Mouse (Mus musculus): Measurements from ENCODE around the gene Crebl2. TPM values are rescaled to one million over a fixed set of nuclear protein-coding genes. Genes with fewer than 3 reads are reported as not detected.

Gene Crebl2
- 10 to 100 TPM; 29.6 to 36.7 TPM for total RNA-seq (2021)
- long read RNA-seq, experiment 1, transcript Crebl2-201 (5 exons, 3,629 nt), result major isoform, 13 of 20 reads
- long read RNA-seq, experiment 1, partial matches to known transcripts, result 0 of 20 reads
- long read RNA-seq, experiment 1, other reads (novel, unspliced or antisense), result 5 of 20 reads
- long read RNA-seq, experiment 2, transcript Crebl2-201 (5 exons, 3,629 nt), result major isoform, 32 of 48 reads
- long read RNA-seq, experiment 2, partial matches to known transcripts, result 10 of 48 reads
- long read RNA-seq, experiment 2, other reads (novel, unspliced or antisense), result 5 of 48 reads

- DNase-seq (ENCODE audit: low spot score in 2 of 2), result peak; percentile 100
Measured at GRCm38 (mm10) chr6:134829786-134830700, at the start of gene Crebl2. Gene Crebl2 (plus strand): TSS chr6:134830154.

DNA sequence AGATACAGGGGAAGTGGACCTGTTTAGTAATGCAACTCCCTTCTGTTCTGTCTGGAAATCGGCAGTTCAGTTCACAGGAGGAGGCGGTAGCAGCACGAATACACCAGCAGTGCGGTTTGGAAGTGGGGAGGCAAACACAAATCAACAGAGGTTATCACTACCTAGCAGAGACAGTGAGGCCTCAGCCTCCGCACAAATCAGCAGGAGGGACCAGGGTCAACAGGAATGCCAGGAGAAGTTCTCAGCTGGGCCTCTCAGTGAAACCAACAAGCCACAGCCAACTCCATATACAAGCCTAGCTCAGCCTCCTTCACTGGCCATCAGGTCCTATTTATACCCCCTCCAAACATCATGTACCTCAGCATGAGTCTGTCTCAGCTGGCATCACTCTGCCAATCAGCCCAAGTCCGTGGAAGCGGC lies 48.5 kb upstream of the Crebl2 start:
- no peak for DNase-seq (ENCODE audit: low spot score in 2 of 2)

DNA sequence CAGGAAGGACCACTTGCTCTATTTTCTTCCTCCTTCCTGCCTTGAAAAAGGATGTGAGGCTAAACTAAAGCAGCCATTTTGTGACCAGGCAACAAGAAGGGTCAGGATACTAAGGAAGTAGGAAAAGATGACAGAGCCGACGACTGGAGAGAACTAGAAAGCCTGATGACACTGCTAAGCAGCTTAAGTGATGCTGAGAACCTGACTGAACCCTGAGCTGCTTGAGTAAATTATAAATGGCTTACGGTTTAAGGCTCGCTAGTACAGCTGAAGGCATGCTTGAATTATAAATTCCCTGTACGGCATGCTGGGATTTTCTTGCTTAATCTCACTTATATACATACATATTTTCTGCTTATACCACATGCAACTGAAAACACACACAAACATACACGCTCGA lies 47.1 kb upstream of the Crebl2 start:
- no peak for DNase-seq (ENCODE audit: low spot score in 2 of 2)

DNA sequence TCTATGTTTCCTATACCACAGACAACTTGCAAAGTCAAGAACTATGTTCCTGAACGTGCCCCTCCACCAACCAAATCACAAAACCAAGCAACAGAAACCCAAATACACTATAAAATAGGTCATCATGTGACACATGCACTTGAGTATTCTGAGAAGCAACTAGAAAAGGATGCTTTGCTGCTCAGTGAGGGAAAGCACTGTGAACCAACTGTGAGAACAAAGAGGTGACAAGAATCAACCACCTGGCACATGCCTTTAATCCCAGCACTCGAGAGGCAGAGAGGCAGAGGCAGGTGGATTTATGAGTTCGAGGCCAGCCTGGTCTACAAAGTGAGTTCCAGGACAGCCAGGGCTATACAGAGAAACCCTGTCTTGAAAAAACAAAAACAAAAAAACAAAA lies 43.5 kb upstream of the Crebl2 start:
- DNase-seq (ENCODE audit: low spot score in 2 of 2), result no peak

GRCm38 (mm10) chr6:134789100-134789499 lies 40.9 kb upstream of the Crebl2 start:
- DNase-seq (ENCODE audit: low spot score in 2 of 2), result no peak

DNA sequence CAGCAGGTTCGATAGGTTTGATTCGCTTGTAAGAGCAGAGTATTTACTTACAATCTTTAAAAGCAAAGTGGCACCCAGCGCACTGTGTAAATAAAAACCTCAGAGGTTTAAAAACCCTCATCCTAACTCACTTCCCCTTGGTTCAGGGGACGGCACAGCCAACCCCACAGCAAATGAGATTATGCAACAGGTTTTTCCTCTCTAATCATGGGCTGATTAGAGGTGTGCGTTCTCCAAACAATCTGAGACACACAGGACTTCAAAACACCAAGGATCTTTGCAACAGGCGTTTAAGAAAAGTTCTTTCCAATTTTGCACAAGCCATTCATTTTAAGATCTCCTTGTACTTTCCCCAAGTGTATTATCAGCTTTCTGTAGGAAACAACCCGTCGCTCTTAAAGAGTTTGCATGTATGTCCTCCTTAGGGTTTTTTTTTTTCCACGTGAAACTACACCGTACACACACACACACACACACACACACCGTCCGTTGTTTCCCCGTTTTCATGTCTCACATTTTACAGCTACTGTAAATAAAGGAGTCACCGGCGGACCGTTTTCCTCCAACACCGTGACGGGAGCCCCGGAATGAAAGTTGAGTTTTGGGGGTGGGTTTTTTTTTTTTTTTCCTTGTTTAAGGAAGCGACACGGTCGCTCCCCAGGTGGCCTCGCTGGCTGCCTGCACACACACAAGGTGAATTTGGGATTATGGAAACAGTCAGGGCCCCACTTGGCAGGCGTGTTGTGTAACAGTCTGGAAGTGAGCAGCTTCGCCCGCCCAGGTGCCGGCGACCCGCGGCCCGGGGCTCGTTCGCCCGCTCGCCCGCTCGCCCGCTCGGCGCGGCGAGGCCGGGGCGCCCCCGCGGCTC lies 38.5 kb upstream of the Crebl2 start:
- peak in 1 of 2 experiments; percentile 45 for DNase-seq (ENCODE audit: low spot score in 2 of 2)

DNA sequence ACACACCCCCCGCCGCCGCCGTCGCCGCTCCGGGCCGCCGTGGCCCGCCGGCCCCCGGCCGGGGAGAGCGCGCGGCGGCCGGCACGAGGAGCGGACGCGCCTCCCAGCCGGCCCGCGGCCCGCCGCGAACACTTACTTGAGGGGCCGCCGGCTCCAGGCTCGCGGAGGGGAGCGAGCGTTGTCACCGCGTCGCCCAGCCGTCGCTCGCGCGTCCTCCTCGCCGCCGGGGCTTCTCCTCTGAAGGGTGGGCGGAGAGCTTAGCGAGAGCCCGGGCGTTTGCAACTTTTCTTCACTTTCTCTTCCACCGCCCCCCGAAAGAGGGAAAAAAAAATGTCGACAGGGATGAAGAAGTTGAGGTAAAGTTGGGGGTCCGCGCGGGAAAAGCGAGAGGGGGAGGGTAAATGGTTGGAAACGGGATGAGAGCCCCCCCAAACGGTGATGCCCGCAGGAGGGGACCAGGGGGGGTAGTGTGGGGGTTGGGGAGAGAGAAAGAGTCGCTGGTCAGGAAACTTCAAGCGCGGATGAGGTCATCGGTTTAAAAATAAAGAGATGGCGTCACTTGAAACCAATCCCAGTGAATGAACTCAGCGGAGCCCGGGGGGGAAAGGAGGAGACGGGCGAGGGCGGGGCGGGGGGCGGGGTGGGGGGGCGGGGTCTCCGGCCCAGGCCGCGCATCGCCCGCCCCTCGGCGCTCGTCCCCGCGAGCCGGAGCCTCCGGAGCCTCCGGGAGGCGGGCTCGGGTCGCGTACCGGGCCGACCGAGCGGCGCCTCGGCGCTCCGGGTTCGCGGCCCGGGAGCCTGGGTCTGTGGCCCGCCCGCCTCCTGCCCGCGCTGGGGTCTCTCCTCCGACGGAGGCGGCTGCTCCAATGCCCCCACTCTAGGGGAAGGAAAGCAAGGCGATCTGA lies 37.6 kb upstream of the Crebl2 start, which contains the start of gene Dusp16:
Gene Dusp16 (minus strand): TSS at position 485 of the 905 bp plus-strand sequence.
- DNase-seq (ENCODE audit: low spot score in 2 of 2), result peak; percentile 71 to 77

DNA sequence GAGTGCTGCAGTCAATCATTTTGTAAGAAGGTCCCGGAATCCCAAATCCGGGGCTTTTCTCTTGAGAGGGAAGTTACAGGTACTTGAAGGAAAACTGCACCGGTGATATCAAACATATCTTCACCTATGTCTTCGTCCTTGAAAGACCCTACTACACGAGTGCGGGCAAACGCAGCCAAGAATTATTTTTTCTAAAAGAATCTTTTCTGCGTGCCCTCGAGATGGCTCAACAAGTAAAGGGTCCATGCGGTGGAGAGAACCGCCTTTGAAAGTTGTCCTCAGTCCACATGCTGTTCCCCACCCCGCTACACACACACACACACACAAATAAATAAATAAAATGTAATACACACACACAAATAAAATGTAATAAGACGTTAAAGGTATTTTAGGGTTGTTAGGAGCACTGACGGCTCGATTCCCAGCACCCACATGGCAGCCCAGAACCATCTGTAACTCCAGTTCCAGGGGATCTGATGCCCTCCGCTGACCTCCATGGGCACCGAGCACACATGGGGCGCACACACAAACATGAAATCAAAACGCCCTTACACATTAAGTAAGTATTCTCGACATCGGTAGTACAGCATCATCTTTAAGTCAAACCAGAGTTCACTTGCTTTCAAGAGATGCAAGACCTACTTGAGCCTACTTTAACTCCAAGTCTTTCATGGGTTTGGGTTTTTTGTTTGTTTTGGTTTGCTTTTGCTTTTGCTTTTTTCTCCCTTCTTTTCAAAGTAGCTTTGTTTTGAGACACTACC lies 36.7 kb upstream of the Crebl2 start:
- no peak for DNase-seq (ENCODE audit: low spot score in 2 of 2)

GRCm38 (mm10) chr6:134793911-134794520 lies 35.9 kb upstream of the Crebl2 start:
- peak; percentile 85 to 86 for DNase-seq (ENCODE audit: low spot score in 2 of 2)

DNA sequence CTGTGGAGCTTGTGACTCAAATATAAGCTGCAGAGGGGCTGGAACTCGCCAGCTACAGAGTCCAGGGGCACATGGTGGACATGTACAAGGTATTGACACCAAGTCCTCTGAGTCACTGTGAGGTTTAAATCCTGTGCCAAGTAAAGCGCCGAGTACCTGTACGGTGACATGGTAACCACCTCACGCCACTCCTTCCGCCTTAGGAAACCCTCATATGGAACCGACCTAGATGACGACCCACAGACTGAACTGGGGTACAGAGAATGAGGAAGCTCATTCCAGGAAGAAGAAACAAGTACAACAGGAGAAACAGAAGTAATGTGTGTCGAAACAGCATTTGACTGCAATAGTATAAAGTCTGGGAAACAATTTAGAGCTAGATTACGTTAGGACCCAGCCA lies 33.7 kb upstream of the Crebl2 start:
- no peak for DNase-seq (ENCODE audit: low spot score in 2 of 2)

DNA sequence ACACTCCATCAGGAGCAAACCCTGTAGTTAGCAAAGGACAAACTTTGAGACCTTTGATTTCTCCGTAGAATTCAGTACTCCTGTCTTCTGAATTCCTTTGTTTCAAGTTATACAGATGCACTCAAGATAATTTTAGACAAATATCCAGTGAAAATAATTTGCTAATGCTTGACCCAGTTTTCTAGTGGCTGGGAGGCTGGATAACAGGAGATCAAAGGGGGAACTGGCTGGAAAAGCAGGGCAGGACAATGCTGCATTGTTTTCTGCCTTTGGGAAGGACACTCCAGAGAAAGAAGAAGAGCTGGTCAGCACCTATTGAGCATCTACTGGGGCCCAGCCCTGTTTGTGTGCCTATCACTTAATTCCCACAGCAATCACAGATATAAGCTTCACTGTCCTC lies 28.5 kb upstream of the Crebl2 start:
- DNase-seq (ENCODE audit: low spot score in 2 of 2), result no peak

- DNase-seq (ENCODE audit: low spot score in 2 of 2), result no peak
Measured at GRCm38 (mm10) chr6:134802641-134803043, 27.3 kb upstream of the Crebl2 start.

DNA sequence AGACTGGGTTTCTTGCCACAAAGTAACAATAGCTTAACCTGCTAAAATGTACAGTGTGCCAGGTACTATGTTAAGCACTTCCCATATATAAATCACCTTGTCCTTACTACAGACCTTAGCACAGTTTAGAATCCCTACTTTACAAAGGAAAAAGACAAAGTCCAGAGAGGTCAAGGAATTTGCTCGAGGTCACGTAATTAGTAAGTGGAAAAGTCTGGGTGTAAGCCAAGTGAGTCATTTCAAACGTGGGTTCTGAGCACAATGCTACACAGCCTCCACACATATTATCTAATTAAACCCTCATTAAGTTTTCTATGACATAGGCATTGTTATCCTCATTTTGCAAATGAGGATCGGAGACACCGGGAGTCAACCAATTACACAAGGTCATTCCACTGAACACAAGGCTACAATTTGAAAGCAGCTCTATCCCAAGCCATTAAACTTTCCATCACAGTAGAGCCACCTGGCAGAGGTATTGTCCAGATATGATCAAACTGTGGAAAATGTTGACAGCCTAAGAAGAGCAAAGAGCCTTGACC lies 25.1 kb upstream of the Crebl2 start:
- DNase-seq (ENCODE audit: low spot score in 2 of 2), result no peak

DNA sequence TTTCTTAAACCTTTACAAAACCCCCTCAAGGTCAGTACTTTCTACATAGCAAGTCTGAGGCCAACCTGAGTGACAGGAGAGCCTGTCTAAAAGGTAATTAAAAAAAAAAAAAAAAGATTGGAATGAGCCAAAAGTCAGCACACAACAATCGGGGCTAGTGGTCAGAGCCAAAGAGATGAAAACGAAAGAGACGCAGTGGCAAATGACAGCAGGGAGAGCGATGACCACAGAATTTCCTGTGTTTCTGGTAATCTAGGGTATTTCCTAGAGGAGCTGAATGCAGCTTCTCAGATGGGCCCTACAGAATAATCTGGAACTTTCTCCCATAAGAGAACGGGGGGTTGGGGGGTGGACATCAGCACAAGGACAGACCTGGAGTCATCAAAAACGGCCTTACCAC lies 23.8 kb upstream of the Crebl2 start:
- DNase-seq (ENCODE audit: low spot score in 2 of 2), result no peak

GRCm38 (mm10) chr6:134807091-134807490 lies 22.9 kb upstream of the Crebl2 start:
- peak in 1 of 2 experiments; percentile 16 for DNase-seq (ENCODE audit: low spot score in 2 of 2)

GRCm38 (mm10) chr6:134807794-134808193 lies 22.2 kb upstream of the Crebl2 start:
- DNase-seq (ENCODE audit: low spot score in 2 of 2), result peak in 1 of 2 experiments; percentile 24

- DNase-seq (ENCODE audit: low spot score in 2 of 2), result no peak
Measured at GRCm38 (mm10) chr6:134813066-134813465, 16.9 kb upstream of the Crebl2 start.
